Mouse (Mus musculus) thymus, adult 2 months (tissue): ENCODE data around the gene Ublcp1. TPM values are rescaled to one million over a fixed set of nuclear protein-coding genes. Genes with fewer than 3 reads are reported as not detected.

ENCODE experiments used
- DNase-seq: peaks from one replicate; pipeline ENCODE4 v3.0.0; 2021
- H3K27ac ChIP-seq: fragments of 200-500 bp; 2 replicates; pipeline ENCODE4 v1.5.1; 2012; ENCODE audit warnings: low read length, control low read depth; ENCODE audit not compliant: control insufficient read depth, insufficient read depth
- H3K27me3 ChIP-seq: fragments of 200-500 bp; 2 replicates; pipeline ENCODE4 v1.6.1; 2012; ENCODE audit warnings: mild to moderate bottlenecking, low read length, moderate library complexity, mixed read lengths; ENCODE audit not compliant: control insufficient read depth, insufficient read depth
- H3K36me3 ChIP-seq: fragments of 200-500 bp; 2 replicates; pipeline ENCODE4 v1.6.1; 2012; ENCODE audit warnings: mild to moderate bottlenecking, low read length, moderate library complexity; ENCODE audit not compliant: control insufficient read depth, insufficient read depth
- H3K4me1 ChIP-seq: fragments of 200-500 bp; replicated peaks from 2 replicates; pipeline ENCODE4 v1.6.1; 2012; ENCODE audit warnings: low read length; ENCODE audit not compliant: control insufficient read depth, insufficient read depth
- H3K4me3 ChIP-seq: fragments of 200-500 bp; 2 replicates; pipeline ENCODE4 v1.5.1; 2012; ENCODE audit warnings: mild to moderate bottlenecking, low read length, control low read depth, moderate library complexity; ENCODE audit not compliant: control insufficient read depth, insufficient read depth
- CTCF ChIP-seq: fragments of 200-500 bp; IDR thresholded peaks from 2 replicates; pipeline ENCODE4 v1.5.1; 2012; ENCODE audit warnings: mild to moderate bottlenecking, control low read depth, low read length, moderate library complexity, borderline replicate concordance; ENCODE audit not compliant: control insufficient read depth, poor library complexity, insufficient read depth; ENCODE audit errors: extremely low read depth
- POLR2A ChIP-seq: fragments of 200-500 bp; IDR thresholded peaks from 2 replicates; pipeline ENCODE4 v1.6.1; 2012; ENCODE audit warnings: mild to moderate bottlenecking, low read length, control low read depth, moderate library complexity; ENCODE audit not compliant: control insufficient read depth, poor library complexity, insufficient read depth; ENCODE audit errors: extremely low read depth
- WGBS: fragments of 180-500 bp; shearing (Covaris S2); methylation state at CpG from one replicate; pipeline ENCODE4 v1.1.7; 2018; 5-methylcytosine and 5-hydroxymethylcytosine counted together
- polyA plus RNA-seq: library from polyadenylated mRNA; depleted of rRNA; stranded (reverse); fragments of >200 nt; gene quantifications from 2 replicates; pipeline ENCODE4 v1.2.3, GENCODE M21; 2012

Gene Ublcp1
- polyA plus RNA-seq, 1 experiment = 10.7 TPM

- DNase-seq = no peak
- H3K36me3 ChIP-seq = no peaks in the 10 kb centered on the region
- H3K4me1 ChIP-seq = no peaks in the 10 kb centered on the region
- H3K27ac ChIP-seq = no peak overlapping the region
- 95% methylated on average over 3 of the region's 3 CpGs for WGBS
- TF ChIP-seq CTCF = no peak
- TF ChIP-seq POLR2A = no peak
- H3K27me3 ChIP-seq = no peaks in the 10 kb centered on the region; the same call in 1 of the 2 replicates
- no peak overlapping the region for H3K4me3 ChIP-seq
Measured at GRCm38 (mm10) chr11:44414605-44415004, 55.7 kb downstream of the Ublcp1 start.

- DNase-seq = no peak
- H3K27me3 ChIP-seq = no peaks in the 10 kb centered on the region; the same call in 1 of the 2 replicates
- 94% methylated on average over 3 of the region's 3 CpGs for WGBS
- no peak for TF ChIP-seq POLR2A
- TF ChIP-seq CTCF = no peak
- no peaks in the 10 kb centered on the region for H3K36me3 ChIP-seq
- no peak overlapping the region for H3K4me3 ChIP-seq
- no peak overlapping the region for H3K27ac ChIP-seq
- no peaks in the 10 kb centered on the region for H3K4me1 ChIP-seq
Measured at GRCm38 (mm10) chr11:44413371-44413770, 56.9 kb downstream of the Ublcp1 start.

- DNase-seq = peak; percentile 51
- WGBS = 79% methylated on average over 8 of the region's 8 CpGs
- H3K4me1 ChIP-seq = no peaks in the 10 kb centered on the region
Measured at GRCm38 (mm10) chr11:44412276-44412675, 58.0 kb downstream of the Ublcp1 start.

GRCm38 (mm10) chr11:44410413-44410812 lies 59.9 kb downstream of the Ublcp1 start:
- Histone ChIP-seq H3K4me1 (no peaks in the 10 kb centered on the region), H3K27me3 (no peaks in the 10 kb centered on the region), H3K36me3 (no peaks in the 10 kb centered on the region), H3K27ac (no peak overlapping the region), H3K4me3 (no peak overlapping the region)
- no peak for TF ChIP-seq CTCF
- no peak for TF ChIP-seq POLR2A
- no peak for DNase-seq
- WGBS = 31% methylated on average over 3 of the region's 3 CpGs

More at GRCm38 (mm10) chr11:44412276-44412675, 58.0 kb downstream of the Ublcp1 start:
- no peaks in the 10 kb centered on the region for H3K27me3 ChIP-seq
- no peak overlapping the region for H3K27ac ChIP-seq
- H3K36me3 ChIP-seq = no peaks in the 10 kb centered on the region
- no peak overlapping the region for H3K4me3 ChIP-seq
- TF ChIP-seq CTCF = no peak
- no peak for TF ChIP-seq POLR2A

- H3K4me3 ChIP-seq = no peak overlapping the region
- 76% methylated on average over 5 of the region's 5 CpGs for WGBS
- TF ChIP-seq CTCF = no peak
- no peak for TF ChIP-seq POLR2A
- no peaks in the 10 kb centered on the region for H3K4me1 ChIP-seq
- no peaks in the 10 kb centered on the region for H3K36me3 ChIP-seq
- no peak overlapping the region for H3K27ac ChIP-seq
- no peak for DNase-seq
- no peaks in the 10 kb centered on the region for H3K27me3 ChIP-seq
Measured at GRCm38 (mm10) chr11:44408626-44409025, 61.7 kb downstream of the Ublcp1 start.

- no peaks in the 10 kb centered on the region for H3K4me1 ChIP-seq
- no peaks in the 10 kb centered on the region for H3K27me3 ChIP-seq
- TF ChIP-seq CTCF (no peak), POLR2A (no peak)
- H3K4me3 ChIP-seq = no peak overlapping the region
- H3K27ac ChIP-seq = no peak overlapping the region
- DNase-seq = no peak
- 97% methylated on average over 5 of the region's 5 CpGs for WGBS
- H3K36me3 ChIP-seq = no peaks in the 10 kb centered on the region
Measured at GRCm38 (mm10) chr11:44406457-44406856, 63.8 kb downstream of the Ublcp1 start.

- no peaks in the 10 kb centered on the region for H3K36me3 ChIP-seq
- WGBS = 97% methylated on average over 1 of the region's 1 CpGs
- DNase-seq = no peak
- H3K4me1 ChIP-seq = no peaks in the 10 kb centered on the region
- TF ChIP-seq POLR2A (no peak), CTCF (no peak)
- H3K4me3 ChIP-seq = no peak overlapping the region
- H3K27ac ChIP-seq = no peak overlapping the region
- no peaks in the 10 kb centered on the region for H3K27me3 ChIP-seq
Measured at GRCm38 (mm10) chr11:44405961-44406360, 64.3 kb downstream of the Ublcp1 start.
